Mouse (Mus musculus) erythroblast, embryonic 14.5 days (primary cell): Measurements from ENCODE around the gene Ugt2a2.

Experiments
- GATA1 ChIP-seq: IDR thresholded peaks from 2 replicates; pipeline ENCODE4 v1.6.1; 2012; ENCODE audit warnings: low read length, inconsistent platforms, mixed read lengths
- TAL1 ChIP-seq: IDR thresholded peaks from 3 replicates; pipeline ENCODE4 v1.6.1; 2012; ENCODE audit warnings: low read length, inconsistent platforms, mixed read lengths

DNA sequence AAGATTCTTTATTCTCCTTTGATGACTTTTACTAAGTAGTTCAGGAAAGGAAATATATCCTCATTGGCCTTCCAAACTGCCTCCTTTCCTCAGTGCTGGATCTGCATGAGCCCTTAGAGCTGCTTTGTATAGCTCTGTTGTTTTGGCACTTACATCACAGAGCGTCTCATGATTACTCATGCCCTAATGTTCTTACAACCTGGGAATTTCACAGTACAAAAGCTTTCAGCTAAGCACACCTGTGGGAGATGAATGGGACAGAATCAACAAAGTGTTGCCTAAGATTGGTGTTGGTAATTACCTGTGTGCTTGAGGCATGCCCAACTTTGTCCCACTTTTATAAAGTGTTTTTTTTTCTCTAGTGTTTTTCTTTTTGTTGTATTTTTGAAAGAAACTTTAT lies 20.6 kb upstream of the Ugt2a2 start:
- no peak for TF ChIP-seq GATA1
- no peak for TF ChIP-seq TAL1
